Mouse (Mus musculus) cerebellum, postnatal 14 days (tissue): ENCODE data around the gene Metap1.

Experiments
- DNase-seq, 2 experiments: peaks; one replicate each; pipeline ENCODE4 v3.0.0; 2021; ENCODE audit warnings: mixed read lengths in 2 of 2

Gene Metap1

GRCm38 (mm10) chr3:138448077-138448860 lies 41.0 kb downstream of the Metap1 start:
- no peak for DNase-seq

- no peak for DNase-seq
Measured at GRCm38 (mm10) chr3:138443465-138443771, 45.9 kb downstream of the Metap1 start.

- peak; percentile 93 to 94 for DNase-seq
Measured at GRCm38 (mm10) chr3:138442612-138443464, 46.5 kb downstream of the Metap1 start, which contains the start of gene Adh5. Adh5 (plus strand) TSS chr3:138443093.

- no peak for DNase-seq
Measured at GRCm38 (mm10) chr3:138442203-138442602, 47.1 kb downstream of the Metap1 start.

- DNase-seq, result no peak
Measured at GRCm38 (mm10) chr3:138438716-138439115, 50.6 kb downstream of the Metap1 start.

GRCm38 (mm10) chr3:138431835-138432234 lies 57.5 kb downstream of the Metap1 start:
- DNase-seq, result peak; percentile 33 to 57

- no peak for DNase-seq
Measured at GRCm38 (mm10) chr3:138430360-138430976, 58.8 kb downstream of the Metap1 start.

GRCm38 (mm10) chr3:138424247-138424646 lies 65.1 kb downstream of the Metap1 start:
- DNase-seq, result no peak

GRCm38 (mm10) chr3:138423664-138424063 lies 65.7 kb downstream of the Metap1 start:
- DNase-seq, result no peak

GRCm38 (mm10) chr3:138420385-138420784 lies 68.9 kb downstream of the Metap1 start:
- no peak for DNase-seq

GRCm38 (mm10) chr3:138419369-138419768 lies 69.9 kb downstream of the Metap1 start:
- DNase-seq, result no peak

GRCm38 (mm10) chr3:138415121-138415690 lies 74.1 kb downstream of the Metap1 start, which contains the start of gene Adh4:
Adh4 (plus strand) TSS chr3:138415466.
- no peak for DNase-seq

- no peak for DNase-seq
Measured at GRCm38 (mm10) chr3:138410211-138410610, 79.1 kb downstream of the Metap1 start.

GRCm38 (mm10) chr3:138409585-138409984 lies 79.7 kb downstream of the Metap1 start:
- DNase-seq, result no peak
